Mouse (Mus musculus) B cell, adult (primary cell): ENCODE measurements around the gene Nosip. TPM values are rescaled to one million over a fixed set of nuclear protein-coding genes. Genes with fewer than 3 reads are reported as not detected.

Experiments
- total RNA-seq: library from RNA; stranded (reverse); gene quantifications from 4 replicates; pipeline ENCODE4 v1.2.4, GENCODE M21; 2023; ENCODE audit not compliant: inconsistent age

Nosip gene
- 55.5 to 60.4 TPM (median 57.4 TPM) in 4 replicates for total RNA-seq

DNA sequence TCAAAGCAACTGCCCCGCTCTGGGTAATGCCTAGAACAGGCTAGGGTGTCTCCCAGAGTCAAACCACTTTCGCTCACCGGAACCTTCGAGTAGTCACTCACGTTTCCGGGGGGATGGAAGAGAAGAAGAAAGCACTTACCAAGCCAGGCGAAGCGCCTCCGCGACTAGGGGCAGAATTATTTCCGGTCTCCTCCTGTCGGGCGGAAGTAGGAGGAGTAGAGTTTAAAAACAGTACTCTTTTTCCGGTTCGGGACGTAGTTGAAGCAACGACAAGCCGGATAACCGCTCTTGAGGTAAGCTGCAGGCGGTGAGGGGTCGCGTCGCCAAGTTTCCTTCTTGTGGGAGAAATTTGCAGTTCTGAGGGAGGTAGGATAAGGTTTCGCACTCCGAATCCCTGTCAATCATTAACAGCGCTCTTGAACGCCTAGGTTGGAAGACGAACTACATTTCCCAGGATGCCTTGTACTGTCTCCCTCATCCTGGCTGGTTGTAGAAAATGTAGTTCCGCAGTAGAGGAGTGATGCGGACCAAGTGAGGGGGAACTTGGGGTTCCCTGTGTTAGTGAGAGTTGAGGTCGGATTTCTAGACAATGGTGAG is at the start of gene Nosip, which contains the start of gene Prrg2:
Nosip (plus strand) TSS at position 191 of the 597 bp plus-strand sequence.
Prrg2 (minus strand) TSS at position 439 of the 597 bp plus-strand sequence.

DNA sequence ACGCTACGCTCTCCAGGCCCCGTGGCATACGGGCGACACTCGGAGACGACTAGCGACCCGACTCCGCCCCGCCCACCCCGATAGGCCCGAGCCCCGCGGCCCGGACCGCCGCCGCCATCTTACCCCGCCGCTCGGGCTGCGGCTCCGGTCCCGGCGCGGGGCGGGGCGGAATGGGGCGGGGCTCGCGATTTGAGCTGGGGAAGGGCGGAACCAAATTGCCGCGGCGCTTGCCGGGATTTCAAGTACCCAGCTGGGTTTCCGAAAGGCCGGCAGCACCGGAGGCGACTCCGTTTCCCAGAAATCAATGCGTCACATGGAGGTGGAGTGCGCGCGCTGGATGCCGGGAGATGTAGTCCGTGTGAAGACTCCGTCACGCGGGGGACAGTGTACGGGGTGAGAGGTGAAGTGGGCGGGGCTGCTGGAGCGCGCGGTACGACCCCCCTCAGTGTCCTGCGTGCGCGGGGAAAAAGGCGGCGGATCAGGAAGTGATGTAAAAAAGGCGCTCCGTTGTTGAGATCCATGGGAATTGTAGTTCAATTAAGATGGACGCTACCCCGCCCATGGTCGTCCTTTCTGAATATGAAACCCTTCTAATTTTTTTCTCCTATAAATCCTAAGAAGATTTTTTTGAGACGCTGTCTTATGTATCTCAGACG is 46.1 kb upstream of the Nosip start, which contains the start of gene Scaf1:
Scaf1 (minus strand) TSS at position 407 of the 656 bp plus-strand sequence.

DNA sequence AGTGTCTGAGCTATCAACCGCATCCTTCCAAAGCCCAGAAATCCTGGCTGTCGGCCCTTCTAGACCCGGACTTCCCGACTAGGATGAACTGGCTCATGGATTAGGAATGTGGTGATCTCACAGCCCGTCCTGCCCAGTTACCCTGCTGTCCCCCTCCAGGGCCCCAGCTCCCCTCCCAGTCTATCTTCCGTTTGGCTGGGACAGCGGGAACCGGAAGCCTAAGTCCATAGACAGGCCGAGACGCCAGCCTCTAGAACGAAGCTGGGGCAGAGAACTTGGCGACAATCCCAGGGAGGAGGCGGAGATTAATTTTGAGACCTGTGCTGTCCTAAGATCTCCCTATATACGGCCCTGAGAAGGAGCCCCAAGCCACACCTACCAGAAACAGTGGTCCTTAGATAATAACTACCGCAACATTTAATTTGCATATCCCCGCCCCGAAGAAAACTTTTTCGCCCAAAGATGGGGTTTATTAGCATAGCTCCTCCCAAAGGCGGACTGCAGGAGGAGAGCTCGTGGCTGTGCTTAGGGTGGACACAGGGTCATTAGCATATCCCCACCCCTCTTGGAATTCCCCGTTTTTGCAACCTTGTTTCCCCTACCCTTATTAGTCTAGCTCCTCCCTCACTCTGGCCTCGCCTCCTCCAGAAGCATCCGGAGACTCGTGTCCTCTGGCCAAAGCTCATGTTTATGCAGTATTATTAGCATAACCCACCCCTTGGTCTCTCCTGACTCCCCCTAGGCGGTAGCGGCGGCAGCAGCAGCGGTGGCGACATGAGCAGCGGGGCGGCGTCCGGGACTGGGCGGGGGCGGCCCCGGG is 44.8 kb upstream of the Nosip start, which contains the start of gene Rras:
Rras (plus strand) TSS at position 720 of the 820 bp plus-strand sequence.

DNA sequence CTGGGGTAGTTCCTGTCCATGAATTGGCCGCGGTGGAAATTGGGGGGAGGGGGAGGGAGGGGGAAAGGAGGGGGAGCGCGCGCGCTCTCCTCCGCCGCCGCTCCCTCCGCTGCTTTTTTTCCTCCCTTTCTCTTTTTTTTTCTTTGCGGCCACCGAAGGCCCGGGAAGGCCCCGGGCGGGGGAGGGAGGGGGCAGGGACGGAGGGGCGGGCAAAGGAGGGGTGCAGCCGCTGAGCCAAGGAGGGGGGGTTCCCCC is 9.4 kb upstream of the Nosip start, which contains the start of gene Prr12:
Prr12 (minus strand) TSS at position 20 of the 255 bp plus-strand sequence.

DNA sequence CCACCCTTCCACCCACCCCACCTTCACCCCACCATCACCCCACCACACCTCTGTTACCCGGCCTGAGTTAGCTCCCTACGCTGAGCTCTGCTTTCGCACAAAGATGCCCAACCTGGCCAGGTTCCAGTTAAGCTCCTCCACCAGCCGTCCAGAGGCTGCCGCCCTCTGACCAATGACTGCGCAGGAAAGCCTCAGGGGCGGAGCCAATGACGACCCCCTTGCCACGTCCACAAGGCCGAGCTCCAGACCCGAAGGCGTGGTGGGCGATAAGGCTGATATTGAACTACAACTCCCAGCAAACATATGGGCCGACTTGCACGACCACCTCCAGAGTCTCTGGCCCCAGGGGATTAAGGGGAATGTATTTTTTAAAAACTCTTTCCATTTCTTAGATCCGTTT is 29.8 kb downstream of the Nosip start, which contains the start of gene Rcn3:
Rcn3 (minus strand) TSS at position 174 of the 400 bp plus-strand sequence.

DNA sequence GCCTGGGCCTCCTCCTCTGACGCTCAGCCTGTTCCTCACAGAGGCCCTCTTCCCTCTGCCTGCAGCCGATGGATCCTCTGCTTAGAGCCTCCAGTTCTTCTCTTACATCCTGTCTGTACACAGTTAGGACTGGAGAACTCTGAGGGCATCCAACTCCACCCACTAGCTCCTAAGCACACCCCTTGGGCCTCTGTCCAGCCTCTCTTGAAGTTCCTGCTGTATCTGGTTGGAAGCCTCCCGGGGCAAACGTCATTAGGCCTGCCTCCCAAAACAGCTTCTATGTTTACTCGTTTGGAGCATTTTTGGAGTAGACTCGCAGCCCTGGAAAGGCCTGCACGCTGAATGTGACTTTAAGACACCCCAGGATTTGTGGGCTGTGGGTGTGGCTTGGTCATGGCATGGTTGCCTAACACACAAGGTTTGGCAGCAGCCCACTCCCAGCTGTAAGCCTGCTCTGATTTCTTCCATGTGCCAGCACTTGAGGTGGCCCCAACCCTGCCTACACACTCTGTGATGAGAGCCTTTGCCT is 41.5 kb downstream of the Nosip start, which contains the start of gene Fcgrt:
Fcgrt (minus strand) TSS at position 200 of the 529 bp plus-strand sequence.

DNA sequence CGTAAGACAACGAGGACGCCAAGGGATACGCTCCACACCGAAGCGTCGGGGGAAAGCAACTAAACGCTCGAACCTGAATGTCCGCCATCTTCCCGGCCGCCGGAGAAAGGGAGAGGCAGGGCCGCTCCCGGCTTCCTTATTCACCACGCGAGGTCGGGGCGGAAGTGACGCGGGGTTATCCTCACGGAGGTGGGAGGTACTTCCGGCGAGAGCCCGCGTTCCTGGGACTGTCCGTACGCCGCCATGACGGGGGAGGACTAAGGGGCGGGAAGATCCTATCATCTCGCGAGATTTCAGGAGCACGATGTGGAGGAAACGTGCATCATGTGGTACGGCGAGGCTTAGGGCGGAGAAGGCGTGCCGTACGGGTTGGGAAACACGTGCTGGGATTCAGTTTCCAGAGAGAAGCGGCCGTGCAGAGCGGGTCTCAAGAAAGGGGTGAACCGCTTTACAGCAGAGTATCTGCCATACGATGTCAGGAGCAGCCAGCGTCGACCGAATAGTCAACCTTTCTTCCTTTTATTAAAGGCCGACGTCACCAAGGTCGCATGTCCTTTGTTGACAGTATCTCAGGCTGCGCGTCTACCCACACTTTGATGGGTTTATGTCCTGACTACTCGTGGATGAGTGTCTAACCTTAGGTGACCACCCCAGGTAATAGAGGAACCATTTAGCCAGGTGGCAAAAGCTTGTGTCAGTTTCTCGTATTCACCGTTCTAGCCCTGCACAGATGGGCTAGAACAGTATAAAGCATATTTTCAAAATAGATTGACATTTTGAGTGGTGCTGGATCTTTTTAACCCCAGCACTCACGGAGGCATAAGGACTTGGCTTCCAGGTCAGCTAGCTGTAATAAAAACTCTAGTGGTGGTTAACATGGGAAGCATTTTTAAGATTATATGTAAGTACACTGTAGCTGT is 62.3 kb downstream of the Nosip start, which contains the start of gene Rps11:
Rps11 (minus strand) TSS at position 216 of the 920 bp plus-strand sequence.

Other genes starting within 250 kb of the Nosip start
- gene Nup62, start 246.3 kb upstream of the Nosip start, total RNA-seq, result 39.5 to 48.7 TPM (median 43.9 TPM) in 4 replicates
- gene Il4i1, start 246.0 kb upstream of the Nosip start, total RNA-seq, result 121 to 140 TPM (median 133 TPM) in 4 replicates
- gene Atf5, start 245.8 kb upstream of the Nosip start, total RNA-seq, result 3.8 to 5.1 TPM (median 4.7 TPM) in 4 replicates
- 32.9 to 46.4 TPM (median 36.3 TPM) in 4 replicates for gene Akt1s1, start 213.4 kb upstream of the Nosip start, total RNA-seq
- gene Tbc1d17, start 213.3 kb upstream of the Nosip start, total RNA-seq, result 131 to 155 TPM (median 145 TPM) in 4 replicates
- 63.0 to 75.3 TPM (median 65.8 TPM) in 4 replicates for gene Pnkp, start 205.3 kb upstream of the Nosip start, total RNA-seq
- gene Ptov1, start 192.6 kb upstream of the Nosip start, total RNA-seq, result 12.0 to 16.6 TPM (median 14.8 TPM) in 4 replicates
- 61.5 to 68.3 TPM (median 66.0 TPM) in 4 replicates for gene Med25, start 169.7 kb upstream of the Nosip start, total RNA-seq
- 27.8 to 31.0 TPM (median 29.5 TPM) in 4 replicates for gene Fuz, start 166.3 kb upstream of the Nosip start, total RNA-seq
- 75.4 to 97.5 TPM (median 90.4 TPM) in 4 replicates for gene Ap2a1, start 132.9 kb upstream of the Nosip start, total RNA-seq
- not detected in 4 replicates for gene Tsks, start 119.2 kb upstream of the Nosip start, total RNA-seq
- gene Cpt1c, start 87.6 kb upstream of the Nosip start, total RNA-seq, result not detected in 4 replicates
- gene Prmt1, start 75.9 kb upstream of the Nosip start, total RNA-seq, result 128 to 149 TPM (median 145 TPM) in 4 replicates
- 166 to 184 TPM (median 173 TPM) in 4 replicates for gene Irf3, start 64.8 kb upstream of the Nosip start, total RNA-seq
- gene Bcl2l12, start 63.7 kb upstream of the Nosip start, total RNA-seq, result 28.2 to 38.2 TPM (median 30.9 TPM) in 4 replicates
- gene Scaf1, start 46.1 kb upstream of the Nosip start, total RNA-seq, result 96.2 to 104 TPM (median 99.7 TPM) in 4 replicates
- gene Rras, start 44.5 kb upstream of the Nosip start, total RNA-seq, result 13.0 to 15.4 TPM (median 14.8 TPM) in 4 replicates
- gene Prr12, start 9.5 kb upstream of the Nosip start, total RNA-seq, result 69.6 to 74.4 TPM (median 71.7 TPM) in 4 replicates
- 3.5 to 5.4 TPM (median 3.8 TPM) in 4 replicates for gene Prrg2, start 248 bp downstream of the Nosip start, total RNA-seq
- 2.0 to 5.7 TPM (median 3.9 TPM) in 4 replicates for gene Rcn3, start 29.8 kb downstream of the Nosip start, total RNA-seq
- gene Fcgrt, start 41.4 kb downstream of the Nosip start, total RNA-seq, result 30.4 to 37.3 TPM (median 33.5 TPM) in 4 replicates
- 2,358 to 2,650 TPM (median 2,499 TPM) in 4 replicates for gene Rps11, start 62.0 kb downstream of the Nosip start, total RNA-seq
- gene Rpl13a, start 66.3 kb downstream of the Nosip start, total RNA-seq, result 4,140 to 4,660 TPM (median 4,377 TPM) in 4 replicates
- 0.87 TPM in 1 of 4 replicates, not detected in the others for gene Gm45713, start 73.8 kb downstream of the Nosip start, total RNA-seq
- 70.7 to 77.9 TPM (median 74.1 TPM) in 4 replicates for gene Flt3l, start 74.0 kb downstream of the Nosip start, total RNA-seq
- gene Pih1d1, start 91.9 kb downstream of the Nosip start, total RNA-seq, result 46.7 to 53.9 TPM (median 51.0 TPM) in 4 replicates
- gene Aldh16a1, start 92.2 kb downstream of the Nosip start, total RNA-seq, result 100 to 121 TPM (median 116 TPM) in 4 replicates
- not detected in 4 replicates for gene Slc17a7, start 101.5 kb downstream of the Nosip start, total RNA-seq
- gene Gfy, start 117.1 kb downstream of the Nosip start, total RNA-seq, result not detected in 4 replicates
- gene Pth2, start 118.6 kb downstream of the Nosip start, total RNA-seq, result not detected in 4 replicates
- 0.54 to 1.1 TPM (median 0.78 TPM) in 4 replicates for gene Ccdc155, start 142.5 kb downstream of the Nosip start, total RNA-seq
- 1.3 to 2.7 TPM (median 2.0 TPM) in 3 of 4 replicates, not detected in the other for gene Dkkl1, start 149.7 kb downstream of the Nosip start, total RNA-seq
- gene Tead2, start 153.3 kb downstream of the Nosip start, total RNA-seq, result not detected in 4 replicates
- gene Cd37, start 176.7 kb downstream of the Nosip start, total RNA-seq, result 1,683 to 1,834 TPM (median 1,832 TPM) in 4 replicates
- not detected in 4 replicates for gene Slc6a16, start 178.7 kb downstream of the Nosip start, total RNA-seq
- 0.51 to 0.64 TPM (median 0.60 TPM) in 4 replicates for gene Slc6a21, start 215.1 kb downstream of the Nosip start, total RNA-seq